Mouse (Mus musculus) intestine, postnatal 0 days (tissue): ENCODE data around the gene Klhl5. TPM values are rescaled to one million over a fixed set of nuclear protein-coding genes. Genes with fewer than 3 reads are reported as not detected.
A peak's percentile ranks its signal among the peaks of the same experiment; 100 is the strongest.
"Not testable (repeated sequence)": the region's sequence is repeated elsewhere in the genome, so short reads cannot be mapped to it uniquely, and the experiment has no call there.

ENCODE experiments used
- ATAC-seq: fragments of 200-750 bp; cut with Nextera tagmentation; 2 replicates; pipeline ENCODE4 v1.8.0; 2017; ENCODE audit warnings: mild to moderate bottlenecking, moderate TSS enrichment, moderate library complexity
- H3K27ac ChIP-seq: fragments of 300-500 bp; sonication (generic); 2 replicates; pipeline ENCODE4 v1.5.1; 2014; ENCODE audit warnings: mild to moderate bottlenecking, low read depth, low read length, moderate library complexity
- H3K27me3 ChIP-seq: fragments of 300-500 bp; sonication (generic); replicated peaks from 2 replicates; pipeline ENCODE4 v1.6.1; 2014; ENCODE audit warnings: low read length, mixed read lengths; ENCODE audit not compliant: control insufficient read depth, insufficient read depth
- H3K36me3 ChIP-seq: fragments of 300-500 bp; sonication (generic); 2 replicates; pipeline ENCODE4 v1.6.1; 2014; ENCODE audit warnings: mild to moderate bottlenecking, moderate library complexity; ENCODE audit not compliant: control insufficient read depth, insufficient read depth
- H3K4me1 ChIP-seq: fragments of 300-500 bp; sonication (generic); replicated peaks from 2 replicates; pipeline ENCODE4 v1.6.1; 2014; ENCODE audit warnings: antibody characterized with exemption, low read length, mixed read lengths; ENCODE audit not compliant: control insufficient read depth, insufficient read depth
- H3K4me2 ChIP-seq: fragments of 300-500 bp; sonication (generic); replicated peaks from 2 replicates; pipeline ENCODE4 v1.6.1; 2014; ENCODE audit warnings: low read depth, mild to moderate bottlenecking, moderate library complexity
- H3K4me3 ChIP-seq: fragments of 300-500 bp; sonication (generic); 2 replicates; pipeline ENCODE4 v1.5.1; 2014; ENCODE audit warnings: low read depth, low read length
- H3K9ac ChIP-seq: fragments of 300-500 bp; sonication (generic); 2 replicates; pipeline ENCODE4 v1.6.1; 2014; ENCODE audit warnings: mild to moderate bottlenecking, low read depth, low read length
- H3K9me3 ChIP-seq: fragments of 300-500 bp; sonication (generic); 2 replicates; pipeline ENCODE4 v1.6.1; 2016; ENCODE audit warnings: mixed run types; ENCODE audit not compliant: control insufficient read depth
- CTCF ChIP-seq: sonication (generic); IDR thresholded peaks from 2 replicates; pipeline ENCODE4 v1.5.1; 2016; ENCODE audit warnings: low read depth, mild to moderate bottlenecking, control low read depth, antibody characterized with exemption, moderate library complexity
- WGBS: fragments of 180-500 bp; shearing (Covaris S2); extraction: QIAGEN DNeasy Blood & Tissue Kit; methylation state at CpG from one replicate; pipeline ENCODE4 v1.1.7; 2014; 5-methylcytosine and 5-hydroxymethylcytosine counted together
- polyA plus RNA-seq: library from polyadenylated mRNA; unstranded; fragments of >200 nt; fragmentation: Nextera tagmentation; extraction: Ambion mirVana; gene quantifications from 2 replicates; pipeline ENCODE4 v1.2.1, GENCODE M21; 2015

Gene Klhl5
- polyA plus RNA-seq, 1 experiment from 2014 or later, result 7.7 TPM

DNA sequence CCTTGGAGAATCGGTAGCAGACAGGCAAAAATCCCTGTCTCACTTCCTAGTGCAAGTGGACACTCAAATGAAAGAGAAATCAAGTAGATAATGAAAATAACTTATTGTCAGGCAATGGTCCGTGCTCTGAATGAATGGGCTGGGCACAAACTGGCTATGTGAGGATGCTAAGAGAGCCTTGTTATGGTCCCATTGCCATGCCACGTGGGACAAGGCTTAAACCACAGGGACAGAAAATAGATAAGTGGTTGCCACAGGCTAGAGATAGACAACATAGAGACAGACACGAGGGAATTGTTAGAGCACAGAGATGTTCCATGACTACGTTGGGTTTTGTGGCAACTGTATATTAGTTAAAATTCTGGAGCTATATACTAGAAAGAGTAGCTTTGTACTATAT is 6.1 kb upstream of the Klhl5 start:
- 75% methylated on average over 5 of the region's 5 CpGs for WGBS
- H3K4me2 ChIP-seq, result no peak overlapping the region
- H3K36me3 ChIP-seq, result no peaks in the 10 kb centered on the region
- H3K27ac ChIP-seq, result no peak overlapping the region
- H3K9me3 ChIP-seq, result no peaks in the 10 kb centered on the region
- ATAC-seq, result no peak
- H3K4me1 ChIP-seq, result 0 out of 2 replicates have a peak, but pooled peaks cover 6% of the 10 kb centered on the region
- no peaks in the 10 kb centered on the region for H3K27me3 ChIP-seq
- H3K9ac ChIP-seq, result no peak overlapping the region
- no peak for TF ChIP-seq CTCF
- no peak overlapping the region for H3K4me3 ChIP-seq

DNA sequence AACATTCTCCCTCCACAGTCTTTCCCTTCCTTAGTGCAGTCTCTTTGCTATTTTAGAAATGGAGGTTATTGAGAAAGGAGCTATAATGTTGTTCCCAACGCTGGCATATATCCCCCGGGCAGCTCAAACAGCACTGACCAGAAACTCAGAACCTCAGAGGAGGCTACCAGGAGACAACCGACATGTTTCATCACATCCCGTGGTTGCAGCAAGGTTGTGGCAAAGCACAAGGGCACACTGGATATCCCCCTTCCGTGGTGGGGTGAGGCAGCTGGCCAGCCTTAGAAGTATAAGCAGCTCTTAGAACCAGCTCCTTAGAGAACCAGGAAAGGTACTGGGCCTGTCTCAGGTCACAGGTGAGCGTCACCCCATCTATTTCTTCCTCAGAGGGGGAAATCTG is 5.7 kb upstream of the Klhl5 start:
- TF ChIP-seq CTCF, result no peak
- H3K9ac ChIP-seq, result no peak overlapping the region
- 88% methylated on average over 6 of the region's 6 CpGs for WGBS
- no peaks in the 10 kb centered on the region for H3K27me3 ChIP-seq
- H3K4me2 ChIP-seq, result no peak overlapping the region
- no peaks in the 10 kb centered on the region for H3K36me3 ChIP-seq
- 0 out of 2 replicates have a peak, but pooled peaks cover 6% of the 10 kb centered on the region for H3K4me1 ChIP-seq
- no peak overlapping the region for H3K4me3 ChIP-seq
- no peaks in the 10 kb centered on the region for H3K9me3 ChIP-seq
- no peak overlapping the region for H3K27ac ChIP-seq
- ATAC-seq, result no peak

DNA sequence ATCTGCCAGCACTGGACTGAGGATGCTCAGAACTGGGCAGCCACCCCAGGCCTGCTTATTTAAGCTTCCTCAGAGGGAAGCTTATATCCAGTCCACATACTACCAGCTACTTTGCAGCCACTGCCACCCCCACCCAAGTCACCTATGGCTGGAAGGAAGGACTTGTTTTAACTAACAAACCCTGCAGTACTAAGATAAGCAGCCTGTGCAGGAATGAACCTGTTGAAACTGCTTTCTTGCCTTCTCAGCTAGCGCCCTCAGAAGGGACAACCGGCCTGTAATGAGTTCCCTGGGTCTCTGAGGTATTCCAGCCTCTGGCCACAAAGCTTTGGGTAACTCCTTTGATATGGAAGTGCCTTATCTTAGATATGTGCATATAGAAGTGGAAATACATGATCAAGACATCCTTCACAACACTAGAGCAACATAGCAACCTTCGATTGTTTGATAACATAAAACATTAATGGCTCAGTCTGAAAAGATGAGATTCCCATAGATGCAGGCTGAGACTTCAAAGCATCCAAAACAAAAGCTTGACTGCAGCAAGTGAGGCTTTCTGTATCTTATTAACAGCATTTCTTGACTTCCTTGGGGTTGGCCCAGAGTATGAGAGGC is 5.2 kb upstream of the Klhl5 start:
- no peak overlapping the region for H3K4me3 ChIP-seq
- 76% methylated on average over 3 of the region's 3 CpGs for WGBS
- H3K4me2 ChIP-seq, result no peak overlapping the region
- ATAC-seq, result no peak
- TF ChIP-seq CTCF, result no peak
- no peaks in the 10 kb centered on the region for H3K9me3 ChIP-seq
- no peak overlapping the region for H3K9ac ChIP-seq
- no peak overlapping the region for H3K27ac ChIP-seq
- no peaks in the 10 kb centered on the region for H3K27me3 ChIP-seq
- 0 out of 2 replicates have a peak, but pooled peaks cover 6% of the 10 kb centered on the region for H3K4me1 ChIP-seq
- no peaks in the 10 kb centered on the region for H3K36me3 ChIP-seq

DNA sequence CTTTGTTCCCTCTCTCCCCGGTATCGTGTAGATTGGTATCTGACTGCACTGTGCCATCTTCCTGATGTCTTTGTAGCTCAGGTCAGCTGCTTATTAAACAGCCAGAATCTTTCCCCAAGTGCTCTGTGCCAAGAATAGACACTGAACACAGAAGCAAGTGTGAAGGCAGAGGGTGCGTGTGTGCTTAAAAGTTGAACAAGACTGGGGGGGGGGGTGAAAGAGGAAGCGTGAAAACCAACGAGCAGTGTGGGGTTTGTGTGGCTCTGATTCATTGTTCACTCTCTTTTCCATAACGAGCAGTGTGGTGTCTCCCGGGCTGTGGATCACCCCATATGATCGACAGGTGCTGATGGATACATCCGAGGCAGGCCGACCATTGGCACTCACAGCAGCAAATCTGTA is 4.7 kb upstream of the Klhl5 start:
- Histone ChIP-seq H3K4me3 (no peak overlapping the region), H3K27me3 (no peaks in the 10 kb centered on the region), H3K4me2 (no peak overlapping the region), H3K9ac (no peak overlapping the region), H3K9me3 (no peaks in the 10 kb centered on the region), H3K36me3 (no peaks in the 10 kb centered on the region), H3K4me1 (0 out of 2 replicates have a peak, but pooled peaks cover 6% of the 10 kb centered on the region), H3K27ac (no peak overlapping the region)
- no peak for TF ChIP-seq CTCF
- ATAC-seq, result no peak
- 61% methylated on average over 10 of the region's 10 CpGs for WGBS

DNA sequence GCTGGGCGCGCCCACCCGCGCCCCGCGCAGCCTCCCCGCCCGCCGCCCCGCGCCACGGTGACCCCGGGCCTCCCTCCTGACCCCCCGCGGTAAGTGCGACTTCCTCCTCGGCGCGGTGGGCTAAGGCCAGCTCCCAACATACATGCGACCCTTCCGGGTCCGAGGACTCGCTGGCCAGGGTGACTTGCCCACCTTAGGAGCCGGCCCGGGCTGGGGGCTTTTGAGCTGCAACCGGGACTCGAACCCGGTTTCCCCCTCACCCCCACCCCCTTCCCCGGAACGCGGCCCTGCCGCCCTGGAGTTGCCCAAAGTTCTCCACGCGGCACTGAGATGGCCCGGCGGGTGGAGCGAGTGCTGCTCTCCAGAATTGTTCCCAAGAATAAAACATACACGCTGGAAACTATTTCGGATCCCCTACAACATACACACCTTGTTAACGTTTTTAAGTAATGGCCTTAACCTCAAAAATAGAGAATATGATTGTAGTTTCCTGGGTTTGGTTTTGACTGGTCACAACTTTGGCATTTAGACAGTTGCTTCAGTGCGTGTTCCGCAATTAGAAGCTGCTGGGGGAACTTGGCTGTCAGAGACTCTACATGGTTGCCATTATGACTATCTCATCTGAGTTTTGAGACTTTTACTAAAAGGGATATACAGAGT is 564 bp downstream of the Klhl5 start:
- WGBS, result 3% methylated on average over 35 of the region's 42 CpGs

DNA sequence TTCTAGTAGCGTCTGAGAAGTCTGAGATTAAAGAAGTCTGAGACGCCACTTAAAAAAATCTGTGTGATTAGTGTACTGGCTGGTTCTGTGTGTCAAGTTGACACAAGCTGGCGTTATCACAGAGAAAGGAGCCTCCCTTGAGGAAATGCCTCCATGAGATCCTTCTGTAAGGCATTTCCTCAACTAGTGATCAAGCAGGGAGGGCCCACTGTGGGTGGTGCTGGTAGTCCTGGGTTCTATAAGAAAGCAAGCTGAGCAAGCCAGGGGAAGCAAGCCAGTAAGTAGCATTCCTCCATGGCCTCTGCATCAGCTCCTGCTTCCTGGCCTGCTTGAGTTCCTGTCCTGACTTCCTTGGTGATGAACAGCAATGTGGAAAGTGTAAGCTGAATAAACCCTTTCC is 4.9 kb downstream of the Klhl5 start:
- not testable (repeated sequence) for H3K9ac ChIP-seq, H3K27ac ChIP-seq, H3K4me2 ChIP-seq, H3K4me3 ChIP-seq, H3K36me3 ChIP-seq, ATAC-seq, H3K27me3 ChIP-seq, H3K4me1 ChIP-seq, H3K9me3 ChIP-seq
- WGBS, result 26% methylated on average over 3 of the region's 3 CpGs

More for the DNA sequence above, 564 bp downstream of the Klhl5 start:
- H3K4me1 ChIP-seq, result 0 out of 2 replicates have a peak, but pooled peaks cover 1% of the 10 kb centered on the region
- H3K36me3 ChIP-seq, result no peaks in the 10 kb centered on the region
- H3K27me3 ChIP-seq, result no peaks in the 10 kb centered on the region
- no peak for TF ChIP-seq CTCF
- peak overlapping the region; percentile 93 for H3K9ac ChIP-seq
- no peaks in the 10 kb centered on the region for H3K9me3 ChIP-seq
- peak overlapping the region; percentile 97 for H3K4me2 ChIP-seq
- H3K27ac ChIP-seq, result peak overlapping the region; percentile 88
- ATAC-seq, result peak; percentile 24
- H3K4me3 ChIP-seq, result peak overlapping the region; percentile 94
